Mouse (Mus musculus) kidney, adult 2 months (tissue): ENCODE data around the gene Nhej1. TPM values are rescaled to one million over a fixed set of nuclear protein-coding genes. Genes with fewer than 3 reads are reported as not detected.

Experiments
- DNase-seq: peaks from one replicate; pipeline ENCODE4 v3.0.0; 2021
- H3K27ac ChIP-seq: fragments of 200-500 bp; 2 replicates; pipeline ENCODE4 v1.5.1; 2012; ENCODE audit warnings: low read depth, low read length, control low read depth, inconsistent platforms; ENCODE audit not compliant: insufficient read depth
- H3K27me3 ChIP-seq: fragments of 200-500 bp; replicated peaks from 2 replicates; pipeline ENCODE4 v1.6.1; 2012; ENCODE audit warnings: mild to moderate bottlenecking, moderate library complexity, low read length, inconsistent platforms; ENCODE audit not compliant: control insufficient read depth, insufficient read depth
- H3K36me3 ChIP-seq: fragments of 200-500 bp; 2 replicates; pipeline ENCODE4 v1.6.1; 2012; ENCODE audit warnings: mild to moderate bottlenecking, moderate library complexity, low read length, inconsistent platforms; ENCODE audit not compliant: control insufficient read depth, insufficient read depth
- H3K4me1 ChIP-seq: fragments of 200-500 bp; 2 replicates; pipeline ENCODE4 v1.6.1; 2011; ENCODE audit warnings: low read length; ENCODE audit not compliant: control insufficient read depth, insufficient read depth
- H3K4me3 ChIP-seq: fragments of 200-500 bp; 2 replicates; pipeline ENCODE4 v1.5.1; 2011; ENCODE audit warnings: mild to moderate bottlenecking, low read depth, low read length, control low read depth; ENCODE audit not compliant: insufficient read depth
- CTCF ChIP-seq: fragments of 200-500 bp; conservative IDR thresholded peaks from 2 replicates; pipeline ENCODE4 v1.5.1; 2011; ENCODE audit warnings: low read depth, mild to moderate bottlenecking, control low read depth, low read length, moderate library complexity, mixed read lengths; ENCODE audit not compliant: insufficient read depth, insufficient read length
- POLR2A ChIP-seq: fragments of 200-500 bp; IDR thresholded peaks from one replicate; pipeline ENCODE4 v1.6.1; 2011; ENCODE audit warnings: low read depth, low read length, control low read depth
- WGBS: fragments of 180-500 bp; shearing (Covaris S2); methylation state at CpG from one replicate; pipeline ENCODE4 v1.1.7; 2018; 5-methylcytosine and 5-hydroxymethylcytosine counted together
- polyA plus RNA-seq: library from polyadenylated mRNA; depleted of rRNA; stranded (reverse); fragments of >200 nt; gene quantifications from 2 replicates; pipeline ENCODE4 v1.2.3, GENCODE M21; 2012; rRNA removed

Nhej1 gene
- polyA plus RNA-seq, 1 experiment: 4.2 TPM

DNA sequence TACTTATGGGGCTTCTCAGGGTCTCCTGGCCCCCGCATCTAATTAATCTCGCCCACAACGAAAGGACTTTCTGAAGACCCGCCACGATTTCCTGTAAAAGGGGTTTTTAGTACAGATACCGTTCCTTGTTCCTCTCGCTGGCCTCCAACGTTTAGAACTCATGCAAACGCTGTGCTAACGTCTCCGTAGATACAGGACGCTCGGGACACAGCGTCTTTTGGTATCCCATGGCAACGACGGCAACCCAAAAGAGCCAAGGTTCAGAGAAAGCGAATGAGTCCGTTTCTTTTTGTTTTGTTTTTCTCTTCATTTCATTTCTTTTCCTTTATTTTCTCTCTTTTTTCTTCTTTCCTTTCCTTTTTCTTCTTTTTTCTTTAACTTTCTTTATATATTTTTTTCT, 189.6 kb downstream of the Nhej1 start, which contains the start of gene Cfap65:
Cfap65 (minus strand) TSS at position 198 of the 400 bp plus-strand sequence.
- 3% methylated on average over 18 of the region's 18 CpGs for WGBS
- TF ChIP-seq CTCF (no peak), POLR2A (no peak)
- no peaks in the 10 kb centered on the region for H3K36me3 ChIP-seq
- peaks cover 2% of the 10 kb centered on the region; the same call in 1 of the 2 replicates for H3K27me3 ChIP-seq
- H3K27ac ChIP-seq: peak within 1 kb of the TSS; percentile 90
- DNase-seq: peak; percentile 87
- peak within 1 kb of the TSS; percentile 34; the same call in 1 of the 2 replicates for H3K4me3 ChIP-seq
- peaks cover 5% of the 10 kb centered on the region; the same call in 1 of the 2 replicates for H3K4me1 ChIP-seq

DNA sequence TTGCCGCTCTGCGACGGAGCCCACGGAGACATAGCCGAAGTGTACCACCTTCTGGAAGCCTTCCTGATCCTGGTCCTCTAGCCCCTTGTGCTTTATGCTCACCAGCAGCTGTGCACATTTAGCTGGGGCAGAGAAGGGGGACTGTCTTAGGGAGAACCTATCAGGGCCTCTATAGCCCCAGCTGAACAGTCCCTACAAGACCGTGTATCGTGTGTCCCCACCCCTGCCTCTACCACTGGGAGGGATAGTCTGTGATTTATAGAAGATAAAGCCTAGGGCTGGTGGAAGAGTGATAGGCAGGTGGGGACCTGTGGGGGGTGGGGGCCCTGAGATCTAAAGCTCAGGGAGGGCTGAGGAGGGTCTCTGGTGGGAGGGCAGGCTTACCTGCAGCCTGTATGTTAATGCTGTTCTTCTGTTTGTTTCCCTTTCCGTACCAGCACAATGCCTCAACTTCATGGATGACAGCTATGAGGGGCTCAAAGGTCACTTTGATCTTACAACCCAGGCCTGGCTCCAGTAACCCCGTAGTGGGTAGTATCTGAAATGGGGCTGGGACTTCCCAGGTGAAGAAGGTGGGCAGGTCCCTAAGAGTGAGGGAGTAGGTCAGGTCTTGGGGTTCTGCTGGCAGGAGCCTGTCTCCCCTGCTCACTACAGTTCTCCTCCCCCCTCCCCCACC, 197.2 kb downstream of the Nhej1 start:
- Histone ChIP-seq H3K4me3 (no peak overlapping the region), H3K27me3 (no peaks in the 10 kb centered on the region), H3K36me3 (no peaks in the 10 kb centered on the region), H3K4me1 (0 out of 2 replicates have a peak, but pooled peaks cover 2% of the 10 kb centered on the region), H3K27ac (no peak overlapping the region)
- WGBS: 73% methylated on average over 9 of the region's 9 CpGs
- TF ChIP-seq POLR2A: no peak
- no peak for TF ChIP-seq CTCF
- DNase-seq: peak; percentile 40

- no peaks in the 10 kb centered on the region for H3K27me3 ChIP-seq
- peak; percentile 81 for DNase-seq
- H3K4me1 ChIP-seq: 0 out of 2 replicates have a peak, but pooled peaks cover 2% of the 10 kb centered on the region
- WGBS: 27% methylated on average over 6 of the region's 6 CpGs
- H3K36me3 ChIP-seq: no peaks in the 10 kb centered on the region
- H3K27ac ChIP-seq: no peak overlapping the region
- no peak overlapping the region for H3K4me3 ChIP-seq
- TF ChIP-seq CTCF (peak; percentile 94), POLR2A (no peak)
Measured at GRCm38 (mm10) chr1:74926721-74927120, 198.3 kb downstream of the Nhej1 start.

DNA sequence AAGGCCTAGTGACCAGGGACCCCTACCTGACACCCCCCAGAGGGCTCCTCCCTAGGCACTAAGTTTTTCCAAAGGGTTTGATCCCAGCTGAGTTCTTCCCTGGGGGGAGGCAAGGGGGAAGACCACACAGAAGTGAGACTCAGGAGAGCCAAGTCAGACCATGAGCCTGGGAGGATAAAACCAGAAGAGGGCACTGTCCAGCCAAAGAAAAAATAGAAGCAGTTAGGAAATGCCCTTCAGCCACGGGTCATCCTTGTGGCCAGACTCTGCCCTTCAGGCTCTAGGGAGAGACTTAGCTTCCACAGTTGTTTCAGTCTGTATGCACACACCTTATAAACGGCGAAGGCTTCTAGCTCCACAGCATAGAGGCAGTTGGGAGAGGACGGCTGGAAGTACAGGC, 200.5 kb downstream of the Nhej1 start:
- 64% methylated on average over 4 of the region's 4 CpGs for WGBS
- peak; percentile 59 for DNase-seq
- TF ChIP-seq POLR2A (no peak), CTCF (no peak; the same call in 1 of the 2 replicates)

More for the DNA sequence above, 200.5 kb downstream of the Nhej1 start:
- Histone ChIP-seq H3K4me3 (no peak overlapping the region), H3K27me3 (no peaks in the 10 kb centered on the region), H3K4me1 (0 out of 2 replicates have a peak, but pooled peaks cover 2% of the 10 kb centered on the region), H3K36me3 (no peaks in the 10 kb centered on the region), H3K27ac (no peak overlapping the region)

Other genes starting within 250 kb of the Nhej1 start
- not detected in 2 replicates for gene Fev, start 239.8 kb downstream of the Nhej1 start, polyA plus RNA-seq
- not detected in 2 replicates for gene Cryba2, start 232.1 kb downstream of the Nhej1 start, polyA plus RNA-seq
- 1.6 and 2.4 TPM in 2 replicates for gene Cfap65, start 189.6 kb downstream of the Nhej1 start, polyA plus RNA-seq
- gene Ihh, start 173.5 kb downstream of the Nhej1 start, polyA plus RNA-seq: 30.3 and 43.5 TPM in 2 replicates
- 12.8 and 25.2 TPM in 2 replicates for gene Slc23a3, start 8.7 kb upstream of the Nhej1 start, polyA plus RNA-seq
- 67.7 and 70.8 TPM in 2 replicates for gene Cnppd1, start 17.5 kb upstream of the Nhej1 start, polyA plus RNA-seq
- 225 and 237 TPM in 2 replicates for gene Retreg2, start 17.6 kb upstream of the Nhej1 start, polyA plus RNA-seq
- gene Zfand2b, start 43.4 kb upstream of the Nhej1 start, polyA plus RNA-seq: 61.6 and 73.7 TPM in 2 replicates
- gene Abcb6, start 55.2 kb upstream of the Nhej1 start, polyA plus RNA-seq: 41.3 and 47.0 TPM in 2 replicates
- 14.5 and 17.0 TPM in 2 replicates for gene Ankzf1, start 67.0 kb upstream of the Nhej1 start, polyA plus RNA-seq
- 67.5 and 86.5 TPM in 2 replicates for gene Atg9a, start 67.0 kb upstream of the Nhej1 start, polyA plus RNA-seq
- gene Glb1l, start 85.6 kb upstream of the Nhej1 start, polyA plus RNA-seq: 118 and 146 TPM in 2 replicates
- gene Stk16, start 85.6 kb upstream of the Nhej1 start, polyA plus RNA-seq: 254 and 277 TPM in 2 replicates
- 213 and 301 TPM in 2 replicates for gene Tuba4a, start 94.7 kb upstream of the Nhej1 start, polyA plus RNA-seq
- not detected in 2 replicates for gene A630095N17Rik, start 106.9 kb upstream of the Nhej1 start, polyA plus RNA-seq
- gene Dnajb2, start 111.2 kb upstream of the Nhej1 start, polyA plus RNA-seq: 41.1 and 42.6 TPM in 2 replicates
- 0.53 and 0.81 TPM in 2 replicates for gene Ptprn, start 139.3 kb upstream of the Nhej1 start, polyA plus RNA-seq
- 0.24 and 0.41 TPM in 2 replicates for gene Resp18, start 153.2 kb upstream of the Nhej1 start, polyA plus RNA-seq
- 117 and 124 TPM in 2 replicates for gene Dnpep, start 192.8 kb upstream of the Nhej1 start, polyA plus RNA-seq
- 17.0 and 32.1 TPM in 2 replicates for gene Des, start 235.1 kb upstream of the Nhej1 start, polyA plus RNA-seq